Mouse (Mus musculus): ENCODE results near the gene Tmprss3. TPM values are rescaled to one million over a fixed set of nuclear protein-coding genes. Genes with fewer than 3 reads are reported as not detected.

Tmprss3 gene
- 1.1 TPM for polyA plus RNA-seq (2017; shearing (Covaris generic))

DNA sequence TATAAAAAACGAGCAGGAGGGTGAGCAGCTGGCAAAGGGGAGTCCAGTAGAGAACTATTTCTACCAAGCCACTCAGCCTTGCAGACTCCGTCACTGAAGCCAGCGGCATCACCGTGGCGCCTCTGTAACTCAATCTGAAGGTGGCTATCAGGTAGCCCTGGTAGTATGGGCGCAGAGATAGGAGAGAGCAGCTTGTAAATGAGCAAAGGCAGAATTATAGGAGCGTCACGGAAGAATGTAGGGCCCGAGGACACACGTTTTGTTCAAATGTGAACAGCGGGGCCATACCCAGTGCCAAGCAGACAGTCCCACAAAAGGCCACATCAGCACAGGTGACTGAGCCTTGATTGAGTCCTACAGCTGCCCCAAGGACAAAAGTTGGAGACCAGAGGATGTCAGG, at the start of gene Tmprss3:
Tmprss3 (minus strand) TSS at position 101 of the 400 bp plus-strand sequence.

DNA sequence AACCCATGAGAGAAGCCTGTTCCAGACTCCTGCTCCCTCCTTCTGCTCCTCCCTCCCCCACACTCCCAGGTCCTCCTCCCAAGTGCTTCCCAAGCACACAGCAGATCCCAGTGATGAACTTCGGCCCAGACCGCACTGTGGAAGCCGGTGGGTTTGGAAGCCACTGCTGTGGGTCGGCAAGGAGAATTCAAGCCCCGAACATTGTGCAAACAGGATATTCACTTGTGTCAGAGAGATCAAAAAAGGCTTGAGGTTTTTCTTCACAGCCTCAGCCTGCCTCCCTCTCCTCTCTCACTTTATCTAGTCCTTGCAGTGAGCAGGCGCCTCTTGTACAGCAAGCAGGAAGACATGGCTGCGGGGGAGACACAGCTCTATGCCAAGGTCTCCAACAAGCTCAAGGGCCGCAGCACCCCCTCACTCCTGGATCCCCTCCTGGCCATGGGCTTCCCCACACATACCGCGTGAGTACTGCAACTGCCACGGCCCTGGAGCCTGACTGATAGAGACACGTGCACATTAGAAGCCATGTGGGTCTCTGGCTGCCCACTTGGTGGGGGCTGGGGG, 9.1 kb upstream of the Tmprss3 start, which contains the start of gene Ubash3a:
Ubash3a (plus strand) TSS at position 103 of the 564 bp plus-strand sequence.

DNA sequence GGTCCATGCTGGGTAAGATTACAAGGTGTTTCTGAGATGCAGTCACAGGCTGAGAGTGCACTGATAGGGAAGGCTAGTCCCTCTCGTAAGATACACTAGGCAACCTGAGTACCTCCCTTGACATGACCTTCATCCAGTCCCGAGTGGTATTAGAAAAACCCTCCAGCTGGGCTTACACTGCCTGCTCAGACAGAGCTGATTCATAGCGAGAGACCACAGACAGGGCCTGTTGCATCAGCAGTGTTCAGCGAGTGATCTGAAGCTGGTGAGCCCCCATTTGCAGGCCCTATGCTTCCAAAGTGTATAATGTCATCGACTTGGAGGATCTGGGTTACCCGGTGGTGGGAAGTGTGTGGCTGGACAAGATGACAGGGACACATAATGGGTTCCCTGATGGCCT, 33.6 kb downstream of the Tmprss3 start, which contains the start of gene Tff1:
Tff1 (minus strand) TSS at position 151 of the 400 bp plus-strand sequence.

DNA sequence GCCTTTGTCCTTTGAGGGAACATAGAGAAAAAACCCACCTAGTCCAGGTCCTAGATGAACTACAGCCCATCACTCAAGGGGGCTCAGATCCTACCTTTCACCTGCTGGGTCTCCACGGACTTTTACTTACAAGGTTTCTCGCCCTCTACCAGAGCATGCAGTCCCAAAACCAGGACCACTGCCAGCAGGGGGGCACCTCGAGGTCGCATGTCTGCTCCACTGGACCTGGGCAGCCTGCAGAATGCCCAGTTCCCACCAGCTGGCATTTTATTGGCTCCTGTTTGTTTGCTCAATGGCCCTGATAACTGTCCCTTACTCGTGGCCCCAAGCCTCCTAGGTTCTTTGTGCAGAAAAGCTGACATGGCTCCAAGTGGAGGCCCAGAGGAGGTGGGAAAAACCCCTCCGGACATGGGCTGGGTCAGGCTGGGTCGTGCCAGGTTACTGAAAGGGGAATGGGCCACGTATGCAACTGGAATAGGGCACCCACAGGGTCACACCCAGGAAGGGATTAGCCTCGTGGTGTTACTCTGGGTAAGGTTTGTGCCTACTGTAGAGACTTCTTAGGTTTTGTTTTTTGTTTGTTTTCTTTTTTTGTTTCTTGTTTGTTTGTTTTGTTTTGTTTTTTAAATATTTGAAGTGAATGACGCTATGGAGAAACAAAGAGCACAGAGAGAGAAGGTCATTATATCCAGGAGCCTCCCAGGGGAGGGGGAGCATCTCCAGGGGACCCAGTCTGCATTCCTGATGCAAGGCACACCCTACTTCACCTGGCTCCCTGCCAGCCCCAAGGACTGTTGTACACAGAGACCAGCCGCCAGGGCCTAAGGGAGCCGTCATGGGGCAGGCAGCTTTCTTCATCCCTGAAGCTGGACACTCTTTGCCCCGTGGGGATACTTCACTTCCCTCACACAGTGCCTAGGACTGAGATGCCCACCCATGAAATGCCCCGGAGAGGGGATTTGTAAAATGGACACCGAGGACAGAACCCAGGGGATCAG, 54.4 kb downstream of the Tmprss3 start, which contains the start of gene Tff2:
Tff2 (minus strand) TSS at position 243 of the 998 bp plus-strand sequence.

DNA sequence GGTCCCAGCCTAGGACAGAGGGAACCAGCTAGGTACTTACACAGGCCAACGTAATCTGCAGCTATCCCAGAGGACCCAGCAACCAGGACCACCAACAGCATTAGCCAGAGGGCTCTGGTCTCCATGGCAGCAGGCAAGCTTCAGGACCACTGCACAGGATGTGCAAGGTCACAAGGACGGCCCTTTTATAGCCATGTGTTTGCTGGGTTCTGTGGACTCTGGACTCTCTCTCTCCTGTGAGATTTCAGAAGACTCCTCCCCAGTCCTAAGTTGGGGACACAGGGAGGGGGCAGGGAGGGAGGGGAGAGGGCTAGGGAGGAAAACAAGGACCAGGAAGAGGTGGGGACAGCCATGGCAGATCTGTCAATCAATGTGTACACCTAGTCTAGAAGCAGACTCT, 69.3 kb downstream of the Tmprss3 start, which contains the start of gene Tff3:
Tff3 (minus strand) TSS at position 195 of the 400 bp plus-strand sequence.

Other genes starting within 250 kb of the Tmprss3 start
- gene Umodl1, start 244.3 kb downstream of the Tmprss3 start, polyA plus RNA-seq (2017; shearing (Covaris generic)), result not detected
- gene Abcg1, start 141.3 kb downstream of the Tmprss3 start, polyA plus RNA-seq (2017; shearing (Covaris generic)), result 65.7 TPM
- gene Tff3, start 69.3 kb downstream of the Tmprss3 start, polyA plus RNA-seq (2017; shearing (Covaris generic)), result not detected
- not detected for gene Tff2, start 54.7 kb downstream of the Tmprss3 start, polyA plus RNA-seq (2017; shearing (Covaris generic))
- gene Tff1, start 33.7 kb downstream of the Tmprss3 start, polyA plus RNA-seq (2017; shearing (Covaris generic)), result not detected
- 297 TPM for gene Ubash3a, start 8.9 kb upstream of the Tmprss3 start, polyA plus RNA-seq (2017; shearing (Covaris generic))
- 1.9 TPM for gene Rsph1, start 78.4 kb upstream of the Tmprss3 start, polyA plus RNA-seq (2017; shearing (Covaris generic))
- 48.6 TPM for gene Slc37a1, start 87.8 kb upstream of the Tmprss3 start, polyA plus RNA-seq (2017; shearing (Covaris generic))
- gene Pde9a, start 187.2 kb upstream of the Tmprss3 start, polyA plus RNA-seq (2017; shearing (Covaris generic)), result not detected

Measured in activated CD4-positive, CD25-positive, alpha-beta regulatory T cell, adult 9 weeks (primary cell).